Mouse (Mus musculus) embryo, embryonic 11 days (tissue): Measurements from ENCODE around the gene Dhx30.

Source experiments
- DNase-seq: peaks from one replicate; pipeline ENCODE4 v3.0.0-alpha.2; 2015

Dhx30 gene

DNA sequence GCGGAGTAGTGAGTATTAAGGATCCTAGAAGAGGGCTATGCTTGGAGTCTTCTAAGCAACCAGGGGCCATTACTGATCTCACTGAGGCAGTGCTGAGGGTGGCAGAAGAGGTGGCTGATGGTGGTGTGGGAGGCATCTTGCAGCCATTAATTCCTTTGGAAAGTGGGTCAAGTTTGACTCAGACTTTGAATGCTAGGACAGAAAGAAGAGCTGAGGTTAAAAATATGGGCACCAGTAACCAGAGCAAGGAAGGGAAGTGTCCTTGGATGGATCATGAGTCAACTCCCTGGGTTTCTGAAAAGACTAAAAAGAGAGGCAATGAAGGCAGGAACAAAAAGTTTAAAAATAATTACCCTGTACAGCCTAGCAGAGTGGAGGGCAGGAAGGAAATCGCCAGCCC, 79.1 kb downstream of the Dhx30 start:
- DNase-seq: no peak

DNA sequence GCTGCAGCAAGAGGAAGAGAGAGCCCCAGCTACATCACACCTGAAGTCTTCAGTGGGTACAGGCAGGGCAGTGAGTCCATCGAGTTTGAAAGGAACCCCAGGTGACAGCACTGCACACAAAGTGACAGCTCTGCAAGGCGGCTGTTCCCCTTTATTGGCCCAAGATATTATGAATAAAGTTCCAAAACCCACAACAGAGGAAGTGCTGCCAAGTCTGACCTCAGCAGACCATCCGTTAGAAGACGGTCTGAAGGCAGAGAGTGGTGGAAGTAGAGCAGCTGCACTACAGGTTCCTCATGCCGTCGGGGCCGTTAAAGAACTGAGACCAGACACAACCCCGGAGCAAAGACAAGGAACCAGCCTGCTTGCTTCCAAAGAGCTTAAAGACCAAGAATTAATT, 79.7 kb downstream of the Dhx30 start:
- DNase-seq: no peak

DNA sequence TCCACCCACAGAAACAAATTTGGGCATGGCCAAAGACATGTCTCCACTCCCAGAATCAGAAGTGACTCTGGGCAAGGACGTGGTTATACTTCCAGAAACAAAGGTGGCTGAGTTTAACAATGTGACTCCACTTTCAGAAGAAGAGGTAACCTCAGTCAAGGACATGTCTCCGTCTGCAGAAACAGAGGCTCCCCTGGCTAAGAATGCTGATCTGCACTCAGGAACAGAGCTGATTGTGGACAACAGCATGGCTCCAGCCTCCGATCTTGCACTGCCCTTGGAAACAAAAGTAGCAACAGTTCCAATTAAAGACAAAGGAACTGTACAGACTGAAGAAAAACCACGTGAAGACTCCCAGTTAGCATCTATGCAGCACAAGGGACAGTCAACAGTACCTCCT, 82.5 kb downstream of the Dhx30 start:
- DNase-seq: no peak
